Comparison of ENCODE assay signal across 15 mouse cellular contexts in the genomic region with DNA sequence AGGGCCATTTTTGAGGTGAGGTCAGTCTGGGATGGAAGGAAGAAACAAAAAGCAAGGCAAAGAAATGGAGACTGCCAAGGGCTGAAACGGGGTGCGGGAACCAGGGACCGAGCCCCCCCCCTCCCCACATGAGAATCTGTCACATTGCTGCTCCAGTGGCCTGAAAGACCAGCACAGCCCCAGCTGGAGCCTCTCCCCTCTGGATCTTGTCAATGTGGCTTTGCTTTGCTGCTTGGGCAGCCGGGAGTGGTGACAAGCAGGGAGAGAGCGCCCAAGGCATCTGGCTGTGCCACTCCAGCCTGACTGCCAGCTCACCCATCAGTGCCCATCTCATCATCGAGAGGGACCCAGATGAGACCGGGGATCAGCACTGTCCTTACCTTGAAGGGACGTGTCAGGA. TPM values are rescaled to one million over a fixed set of nuclear protein-coding genes. Genes with fewer than 3 reads are reported as not detected.
DNase-seq lines count a peak whose midpoint lies in the region; ATAC-seq and TF ChIP-seq lines count a peak whose summit lies in the region.
"Had no signal": no experiment of that assay in that cellular context is flagged by ENCODE, and none has a peak within 500 bp of the region (broad histone marks: within the 10 kb centered on the region; RNA-seq: fewer than 3 reads in every experiment).

No protein-coding gene starts in this region.

- no peak for TF ChIP-seq CTCF in lung, embryonic 14.5 days (IDR thresholded peaks at IDR 0.05; ENCODE audit: low read depth)

- H3K27me3 ChIP-seq in lung, embryonic 14.5 days (ENCODE audit: insufficient read depth, low read length) = 0 out of 2 replicates have a peak, but pooled peaks cover 7% of the 10 kb centered on the region
- H3K27me3 ChIP-seq in hindbrain, embryonic 11.5 days (ENCODE audit: control insufficient read depth, insufficient read depth, low read length) = no peaks in the 10 kb centered on the region
- no peaks in the 10 kb centered on the region for H3K27me3 ChIP-seq in intestine, embryonic 16.5 days (replicated peaks; ENCODE audit: control insufficient read depth, insufficient read depth, low read length)
- no peaks in the 10 kb centered on the region for H3K27me3 ChIP-seq in stomach, embryonic 15.5 days (replicated peaks)

- no peaks in the 10 kb centered on the region for H3K36me3 ChIP-seq in lung, embryonic 14.5 days (ENCODE audit: insufficient read depth)
- H3K36me3 ChIP-seq in hindbrain, embryonic 11.5 days (ENCODE audit: control insufficient read depth, insufficient read depth, low read length) = no peaks in the 10 kb centered on the region
- no peaks in the 10 kb centered on the region for H3K36me3 ChIP-seq in intestine, embryonic 16.5 days (ENCODE audit: control insufficient read depth, insufficient read depth, low read length)
- no peaks in the 10 kb centered on the region for H3K36me3 ChIP-seq in stomach, embryonic 15.5 days
- H3K36me3 ChIP-seq: limb, embryonic 15.5 days had no signal

- 63% methylated on average over 8 of the region's 8 CpGs for WGBS in lung, embryonic 14.5 days
- 85% methylated on average over 8 of the region's 8 CpGs for WGBS in hindbrain, embryonic 11.5 days
- 67% methylated on average over 8 of the region's 8 CpGs for WGBS in intestine, embryonic 16.5 days
- WGBS in stomach, embryonic 15.5 days = 72% methylated on average over 8 of the region's 8 CpGs

- no peaks in the 10 kb centered on the region for H3K4me1 ChIP-seq in lung, embryonic 14.5 days (ENCODE audit: insufficient read depth)
- H3K4me1 ChIP-seq in hindbrain, embryonic 11.5 days (replicated peaks; ENCODE audit: control insufficient read depth, insufficient read depth, low read length) = peaks cover 10% of the 10 kb centered on the region
- H3K4me1 ChIP-seq in intestine, embryonic 16.5 days (ENCODE audit: control insufficient read depth, insufficient read depth, low read length) = peaks cover 24% of the 10 kb centered on the region
- peaks cover 22% of the 10 kb centered on the region for H3K4me1 ChIP-seq in stomach, embryonic 15.5 days

- no peak overlapping the region for H3K4me2 ChIP-seq in lung, embryonic 14.5 days
- no peak overlapping the region for H3K4me2 ChIP-seq in hindbrain, embryonic 11.5 days (replicated peaks; ENCODE audit: low read depth, low read length)
- no peak overlapping the region for H3K4me2 ChIP-seq in intestine, embryonic 16.5 days (ENCODE audit: low read depth, low read length)
- H3K4me2 ChIP-seq in stomach, embryonic 15.5 days = 0 out of 2 replicates have a peak overlapping the region, but pooled peaks have one; percentile 21
- H3K4me2 ChIP-seq: limb, embryonic 15.5 days had no signal

- no peaks in the 10 kb centered on the region for H3K9me3 ChIP-seq in lung, embryonic 14.5 days (ENCODE audit: low read depth, low read length)
- no peaks in the 10 kb centered on the region for H3K9me3 ChIP-seq in hindbrain, embryonic 11.5 days (ENCODE audit: control insufficient read depth, low read length)
- H3K9me3 ChIP-seq in intestine, embryonic 16.5 days (ENCODE audit: control insufficient read depth, low read length) = no peaks in the 10 kb centered on the region
- no peaks in the 10 kb centered on the region for H3K9me3 ChIP-seq in stomach, embryonic 15.5 days
- H3K9me3 ChIP-seq: limb, embryonic 15.5 days had no signal

- DNase-seq in lung, embryonic 14.5 days = no peak
- no peak for DNase-seq in lung, postnatal 4 days
- DNase-seq in hindbrain, embryonic 11.5 days (ENCODE audit: low spot score) = no peak
- DNase-seq in thymus, adult 18-20 months = no peak
- DNase-seq: cerebellum, adult 11-12 months; liver, postnatal 0 days; right cerebral cortex, postnatal 25 days had no signal

- H3K27ac ChIP-seq in lung, embryonic 14.5 days (ENCODE audit: low read depth) = peak overlapping the region; percentile 39; the same call in 1 of the 2 replicates
- peak overlapping the region; percentile 81; the same call in 1 of the 2 replicates for H3K27ac ChIP-seq in hindbrain, embryonic 11.5 days (ENCODE audit: low read depth, low read length)
- H3K27ac ChIP-seq in intestine, embryonic 16.5 days (ENCODE audit: low read length) = peak overlapping the region; percentile 82
- H3K27ac ChIP-seq in stomach, embryonic 15.5 days = peak overlapping the region; percentile 73
- H3K27ac ChIP-seq: kidney, postnatal 0 days; limb, embryonic 15.5 days had no signal

- ATAC-seq in lung, embryonic 14.5 days (ENCODE audit: insufficient read depth) = peak; percentile 4; the same call in 1 of the 2 replicates
- ATAC-seq in hindbrain, embryonic 11.5 days (ENCODE audit: low FRiP score) = no peak
- no peak for ATAC-seq in intestine, embryonic 16.5 days
- no peak for ATAC-seq in stomach, embryonic 15.5 days (ENCODE audit: insufficient read depth, low FRiP score, low read depth)
- no peak for ATAC-seq in erythroblast, adult 5-6 weeks (replicated peaks; ENCODE audit: low FRiP score, poor library complexity, severe bottlenecking)
- ATAC-seq: liver, postnatal 0 days had no signal

- no peak overlapping the region for H3K9ac ChIP-seq in lung, embryonic 14.5 days
- no peak overlapping the region for H3K9ac ChIP-seq in hindbrain, embryonic 11.5 days (ENCODE audit: low read depth, low read length)
- 0 out of 2 replicates have a peak overlapping the region, but pooled peaks have one; percentile 32 for H3K9ac ChIP-seq in intestine, embryonic 16.5 days (ENCODE audit: low read depth, low read length)
- H3K9ac ChIP-seq in stomach, embryonic 15.5 days = no peak overlapping the region
- H3K9ac ChIP-seq: limb, embryonic 15.5 days; liver, postnatal 0 days had no signal

- no peak overlapping the region for H3K4me3 ChIP-seq in lung, embryonic 14.5 days (ENCODE audit: low read depth, low read length)
- H3K4me3 ChIP-seq in hindbrain, embryonic 11.5 days (ENCODE audit: low read depth, low read length) = no peak overlapping the region
- H3K4me3 ChIP-seq in intestine, embryonic 16.5 days (ENCODE audit: low read length) = no peak overlapping the region
- H3K4me3 ChIP-seq in stomach, embryonic 15.5 days (replicated peaks) = no peak overlapping the region
- H3K4me3 ChIP-seq: limb, embryonic 15.5 days; myocyte had no signal

RNA-seq across cellular contexts. Expression of gene C1ql1, which starts 11.2 kb away (rescaled TPM):
- polyA plus RNA-seq in lung, embryonic 14.5 days (2014; fragmentation: Nextera tagmentation; extraction: Ambion mirVana) = 2.7 and 3.1 TPM in 2 replicates
- polyA plus RNA-seq in hindbrain, embryonic 11.5 days (2014; fragmentation: Nextera tagmentation; extraction: Ambion mirVana) = 10.5 and 11.0 TPM in 2 replicates
- polyA plus RNA-seq in intestine, embryonic 16.5 days (2015; fragmentation: Nextera tagmentation; extraction: Ambion mirVana) = 0.53 and 2.3 TPM in 2 replicates
- polyA plus RNA-seq in stomach, embryonic 15.5 days (2015; fragmentation: Nextera tagmentation; extraction: Ambion mirVana) = 5.1 and 5.6 TPM in 2 replicates
- not detected in 2 replicates for total RNA-seq in erythroblast, adult 5-6 weeks (2015; ENCODE audit: low replicate concordance)
- total RNA-seq in erythroblast, adult 5-6 weeks (2017; ENCODE audit: low replicate concordance) = not detected in 2 replicates
- total RNA-seq: heart, adult 8-10 months had no signal
- polyA plus RNA-seq: heart, postnatal 0 days had no signal

RNA-seq across cellular contexts. Expression of gene Kif18b, which starts 32.8 kb away (rescaled TPM):
- 11.7 and 13.3 TPM in 2 replicates for polyA plus RNA-seq in lung, embryonic 14.5 days (2014; fragmentation: Nextera tagmentation; extraction: Ambion mirVana)
- 7.3 and 8.5 TPM in 2 replicates for polyA plus RNA-seq in hindbrain, embryonic 11.5 days (2014; fragmentation: Nextera tagmentation; extraction: Ambion mirVana)
- polyA plus RNA-seq in intestine, embryonic 16.5 days (2015; fragmentation: Nextera tagmentation; extraction: Ambion mirVana) = 6.8 and 7.4 TPM in 2 replicates
- polyA plus RNA-seq in stomach, embryonic 15.5 days (2015; fragmentation: Nextera tagmentation; extraction: Ambion mirVana) = 9.5 TPM in 2 replicates
- 10.4 and 10.7 TPM in 2 replicates for total RNA-seq in erythroblast, adult 5-6 weeks (2015; ENCODE audit: low replicate concordance)
- total RNA-seq in erythroblast, adult 5-6 weeks (2017; ENCODE audit: low replicate concordance) = 18.1 TPM in 2 replicates

RNA-seq across cellular contexts. Expression of gene Gfap, which starts 57.0 kb away (rescaled TPM):
- 0.20 and 0.41 TPM in 2 replicates for polyA plus RNA-seq in lung, embryonic 14.5 days (2014; fragmentation: Nextera tagmentation; extraction: Ambion mirVana)
- polyA plus RNA-seq in hindbrain, embryonic 11.5 days (2014; fragmentation: Nextera tagmentation; extraction: Ambion mirVana) = 0.12 and 0.20 TPM in 2 replicates
- polyA plus RNA-seq in intestine, embryonic 16.5 days (2015; fragmentation: Nextera tagmentation; extraction: Ambion mirVana) = 0.09 and 0.38 TPM in 2 replicates
- polyA plus RNA-seq in stomach, embryonic 15.5 days (2015; fragmentation: Nextera tagmentation; extraction: Ambion mirVana) = 0.70 and 1.2 TPM in 2 replicates
- total RNA-seq in erythroblast, adult 5-6 weeks (2015; ENCODE audit: low replicate concordance) = 26.9 and 33.2 TPM in 2 replicates
- total RNA-seq in erythroblast, adult 5-6 weeks (2017; ENCODE audit: low replicate concordance) = 46.3 and 50.4 TPM in 2 replicates
